Mouse (Mus musculus): Measurements from ENCODE around the gene Tmem135.

- no peak for TF ChIP-seq ZMIZ1 (IDR thresholded peaks at IDR 0.05; ENCODE audit: low read depth, low read length)
- TF ChIP-seq POLR2AphosphoS2 (IDR thresholded peaks at IDR 0.05; ENCODE audit: low read length), result no peak
- TF ChIP-seq MAFK (IDR thresholded peaks at IDR 0.05; ENCODE audit: borderline replicate concordance, low read depth, low read length), result no peak
- no peak for TF ChIP-seq TCF12 (IDR thresholded peaks at IDR 0.05; ENCODE audit: low read depth, low read length)
- no peak for TF ChIP-seq POLR2A (IDR thresholded peaks at IDR 0.05; ENCODE audit: control insufficient read depth in 1 of 2, insufficient read depth in 1 of 2, low read depth in 1 of 2, low read length in 2 of 2, poor library complexity in 1 of 2)
- TF ChIP-seq CTCF (IDR thresholded peaks at IDR 0.05 in 2 of 3, conservative IDR thresholded peaks at IDR 0.05 in 1 of 3; ENCODE audit: control insufficient read depth in 1 of 3, insufficient read depth in 1 of 3, low read depth in 2 of 3, low read length in 3 of 3, poor library complexity in 1 of 3, severe bottlenecking in 1 of 3), result no peak
- TF ChIP-seq USF1 (IDR thresholded peaks at IDR 0.05; ENCODE audit: low read depth, low read length), result no peak
- no peak for TF ChIP-seq GATA1 (IDR thresholded peaks at IDR 0.05; ENCODE audit: low read depth, low read length)
- no peak for TF ChIP-seq TBP (IDR thresholded peaks at IDR 0.05; ENCODE audit: low read depth, low read length)
- no peak for TF ChIP-seq CHD1 (IDR thresholded peaks at IDR 0.05; ENCODE audit: low read depth, low read length)
Measured at GRCm38 (mm10) chr7:89424659-89425058, 20.6 kb upstream of the Tmem135 start.
